ENCODE assay signal across 26 mouse cellular contexts in genomic region chr2:103473362-103473761, GRCm38 (mm10).
"Had no signal": no experiment of that assay in that cellular context is flagged by ENCODE, and none has a peak within 500 bp of the region (broad histone marks: within the 10 kb centered on the region; RNA-seq: fewer than 3 reads in every experiment).

No protein-coding gene starts in this region.

- H3K27me3 ChIP-seq: heart, embryonic 13.5 days; heart, embryonic 15.5 days; hindbrain, embryonic 13.5 days; hindbrain, embryonic 15.5 days; kidney, embryonic 15.5 days; limb, embryonic 12.5 days; liver, embryonic 13.5 days; liver, embryonic 15.5 days had no signal

- H3K9me3 ChIP-seq: heart, embryonic 13.5 days; heart, embryonic 15.5 days; hindbrain, embryonic 13.5 days; hindbrain, embryonic 15.5 days; kidney, embryonic 15.5 days; limb, embryonic 10.5 days; limb, embryonic 12.5 days; liver, embryonic 13.5 days; liver, embryonic 15.5 days had no signal

- H3K27ac ChIP-seq: heart, embryonic 13.5 days; heart, embryonic 15.5 days; hindbrain, embryonic 13.5 days; hindbrain, embryonic 15.5 days; hindbrain, postnatal 0 days; kidney, embryonic 15.5 days; kidney, postnatal 0 days; layer of hippocampus, adult 2 months; left cerebral cortex, adult 2 months; limb, embryonic 10.5 days; limb, embryonic 12.5 days; liver, embryonic 13.5 days; liver, embryonic 15.5 days had no signal

- ATAC-seq: hindbrain, postnatal 0 days; intestine, embryonic 16.5 days; liver, postnatal 0 days had no signal

- DNase-seq: gastrocnemius, postnatal 14 days; gastrocnemius, postnatal 36 days; heart, adult 18-20 months; heart, postnatal 14 days; heart, postnatal 36 days; kidney, adult 11 months; kidney, adult 2 months; kidney, adult 9 months; kidney, postnatal 14 days; kidney, postnatal 4 days; liver; liver, embryonic 13.5 days; liver, postnatal 0 days had no signal

- H3K4me1 ChIP-seq: hindbrain, embryonic 13.5 days; hindbrain, embryonic 15.5 days; kidney, embryonic 15.5 days; limb, embryonic 10.5 days; limb, embryonic 12.5 days had no signal

- H3K4me3 ChIP-seq: heart, embryonic 13.5 days; heart, embryonic 15.5 days; hindbrain, embryonic 13.5 days; hindbrain, embryonic 15.5 days; kidney, embryonic 15.5 days; layer of hippocampus, adult 2 months; left cerebral cortex, adult 2 months; limb, embryonic 10.5 days; limb, embryonic 12.5 days; liver, embryonic 13.5 days; liver, embryonic 15.5 days had no signal

- H3K9ac ChIP-seq: heart, embryonic 13.5 days; heart, embryonic 15.5 days; hindbrain, embryonic 13.5 days; hindbrain, embryonic 15.5 days; kidney, embryonic 15.5 days; limb, embryonic 12.5 days; liver, embryonic 13.5 days; liver, embryonic 15.5 days; liver, postnatal 0 days had no signal

- H3K4me2 ChIP-seq: heart, embryonic 13.5 days; heart, embryonic 15.5 days; hindbrain, embryonic 13.5 days; hindbrain, embryonic 15.5 days; kidney, embryonic 15.5 days; limb, embryonic 12.5 days; liver, embryonic 13.5 days; liver, embryonic 15.5 days had no signal
